Mouse (Mus musculus): ENCODE measurements around the gene Knl1. TPM values are rescaled to one million over a fixed set of nuclear protein-coding genes. Genes with fewer than 3 reads are reported as not detected.
A peak's percentile ranks its signal among the peaks of the same experiment; 100 is the strongest.

The Knl1 gene
- total and polyA plus RNA-seq, 3 experiments: 14.1 to 183 (median 85.0) TPM

DNA sequence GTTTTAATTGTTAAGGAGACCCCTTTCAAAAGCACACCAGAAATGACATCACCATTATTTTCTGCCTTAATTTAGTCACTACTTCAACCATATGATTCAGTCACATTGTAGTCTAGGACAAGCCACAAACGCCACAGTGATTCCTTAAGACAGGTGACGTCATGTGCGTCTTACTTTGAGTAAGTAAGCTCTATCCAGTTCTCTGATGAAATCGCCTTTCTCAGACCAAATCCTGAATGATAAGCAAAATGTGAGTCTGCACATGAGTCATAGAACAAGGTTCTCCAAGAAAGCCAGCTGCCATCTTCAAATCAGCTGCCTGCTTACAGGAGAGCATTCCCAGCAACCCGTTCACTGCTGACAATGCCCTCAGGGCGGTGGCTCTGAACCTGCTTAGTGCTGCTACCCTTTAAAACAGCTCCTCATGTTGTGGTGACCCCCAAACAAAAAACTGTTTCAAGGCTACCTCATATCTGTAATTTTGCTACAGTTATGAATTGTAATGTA, 23.7 kb upstream of the Knl1 start:
- Histone ChIP-seq H3K4me3 (ENCODE audit: low read depth, low read length) (no peak overlapping the region), H3K4me1 (ENCODE audit: insufficient read depth, low read depth, low read length) (peaks cover 45% of the 10 kb centered on the region), H3K9me3 (replicated peaks) (peaks cover 4% of the 10 kb centered on the region), H3K36me3 (replicated peaks) (peaks cover 76% of the 10 kb centered on the region), H3K27me3 (ENCODE audit: insufficient read depth, low read length) (no peaks in the 10 kb centered on the region)
- TF ChIP-seq TAL1 (conservative IDR thresholded peaks at IDR 0.05; ENCODE audit: low read depth, low read length): no peak
- TF ChIP-seq CTCF (IDR thresholded peaks at IDR 0.05; ENCODE audit: low read depth, low read length): no peak
- no peak for TF ChIP-seq POLR2AphosphoS5 (IDR thresholded peaks at IDR 0.05; ENCODE audit: insufficient replicate concordance, low read depth, low read length)
- TF ChIP-seq GATA1 (IDR thresholded peaks at IDR 0.05; ENCODE audit: borderline replicate concordance, low read length): no peak
- no peak for TF ChIP-seq GATA2 (IDR thresholded peaks at IDR 0.05; ENCODE audit: borderline replicate concordance, low read depth, low read length)
- ATAC-seq (ENCODE audit: extremely low read depth, insufficient number of reproducible peaks, low FRiP score, poor library complexity, severe bottlenecking) (no peak), DNase-seq (ENCODE audit: low spot score) (no peak)

DNA sequence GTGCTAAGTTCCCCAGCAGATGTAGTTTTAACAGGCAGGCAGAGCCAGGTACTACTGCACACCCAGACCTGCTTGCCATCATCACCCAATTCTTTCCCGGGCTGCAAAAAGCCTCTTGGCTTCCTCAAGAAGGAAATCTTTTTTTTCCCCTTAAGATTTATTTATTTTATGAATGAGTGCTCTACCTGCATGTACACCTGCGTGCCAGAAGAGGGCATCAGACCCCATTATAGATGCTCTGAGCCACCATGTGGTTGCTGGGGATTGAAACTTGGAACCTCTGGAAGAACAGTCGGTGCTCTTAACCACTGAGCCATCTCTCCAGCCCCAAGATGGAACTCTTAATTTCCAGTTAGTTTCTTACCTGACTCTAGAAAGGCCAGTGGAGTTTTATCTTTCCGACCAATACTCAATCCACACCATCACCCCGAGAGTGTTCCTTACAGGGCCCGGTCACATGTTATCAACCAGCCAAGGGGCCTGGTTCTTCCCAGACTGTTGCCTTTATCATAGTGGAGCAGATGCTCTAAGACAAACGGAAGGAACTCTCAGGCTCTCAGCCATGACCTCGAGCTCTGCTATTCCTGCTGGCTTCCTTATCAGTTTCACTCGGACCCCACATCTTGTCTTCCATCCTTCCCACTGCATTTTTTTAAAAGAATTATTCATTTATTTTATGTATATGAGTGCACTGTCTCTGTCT, 22.2 kb upstream of the Knl1 start:
- DNase-seq (ENCODE audit: low spot score) (peak; percentile 59), ATAC-seq (ENCODE audit: extremely low read depth, insufficient number of reproducible peaks, low FRiP score, poor library complexity, severe bottlenecking) (peak; percentile 85)
- H3K27me3 ChIP-seq (ENCODE audit: insufficient read depth, low read length): no peaks in the 10 kb centered on the region
- H3K4me3 ChIP-seq (ENCODE audit: low read depth, low read length): no peak overlapping the region; the same call in 1 of the 2 replicates
- TF ChIP-seq TAL1 (conservative IDR thresholded peaks at IDR 0.05; ENCODE audit: low read depth, low read length): peak; percentile 90
- no peak for TF ChIP-seq CTCF (IDR thresholded peaks at IDR 0.05; ENCODE audit: low read depth, low read length)
- H3K9me3 ChIP-seq (replicated peaks): no peaks in the 10 kb centered on the region
- H3K36me3 ChIP-seq (replicated peaks): peaks cover 61% of the 10 kb centered on the region
- peaks cover 53% of the 10 kb centered on the region for H3K4me1 ChIP-seq (ENCODE audit: insufficient read depth, low read depth, low read length)

DNA sequence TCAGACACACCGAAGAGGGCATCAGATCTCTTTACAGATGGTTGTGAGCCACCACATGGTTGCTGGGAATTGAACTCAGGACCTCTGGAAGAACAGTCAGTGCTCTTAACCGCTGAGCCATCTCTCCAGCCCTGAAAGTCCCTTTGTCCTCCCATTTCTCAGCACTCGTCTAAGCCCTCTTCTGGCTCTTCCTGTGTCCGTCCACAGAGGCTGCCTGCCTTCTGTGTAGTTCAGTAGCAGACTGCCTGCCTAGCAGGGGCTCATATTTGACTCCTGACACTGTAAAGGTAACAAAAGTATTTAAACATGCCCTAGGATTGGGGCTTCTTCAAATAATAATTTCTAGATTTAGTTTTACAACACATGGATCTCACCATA, 21.7 kb upstream of the Knl1 start:
- Histone ChIP-seq H3K4me3 (ENCODE audit: low read depth, low read length) (peak overlapping the region; percentile 9; the same call in 1 of the 2 replicates), H3K9me3 (replicated peaks) (no peaks in the 10 kb centered on the region), H3K27me3 (ENCODE audit: insufficient read depth, low read length) (no peaks in the 10 kb centered on the region), H3K4me1 (ENCODE audit: insufficient read depth, low read depth, low read length) (peaks cover 54% of the 10 kb centered on the region), H3K36me3 (replicated peaks) (peaks cover 56% of the 10 kb centered on the region)
- ATAC-seq (ENCODE audit: extremely low read depth, insufficient number of reproducible peaks, low FRiP score, poor library complexity, severe bottlenecking) (no peak), DNase-seq (ENCODE audit: low spot score) (no peak)
- TF ChIP-seq POLR2AphosphoS5 (IDR thresholded peaks at IDR 0.05; ENCODE audit: insufficient replicate concordance, low read depth, low read length) (no peak), TAL1 (conservative IDR thresholded peaks at IDR 0.05; ENCODE audit: low read depth, low read length) (no peak), GATA2 (IDR thresholded peaks at IDR 0.05; ENCODE audit: borderline replicate concordance, low read depth, low read length) (no peak), CTCF (IDR thresholded peaks at IDR 0.05; ENCODE audit: low read depth, low read length) (no peak), GATA1 (IDR thresholded peaks at IDR 0.05; ENCODE audit: borderline replicate concordance, low read length) (no peak)

DNA sequence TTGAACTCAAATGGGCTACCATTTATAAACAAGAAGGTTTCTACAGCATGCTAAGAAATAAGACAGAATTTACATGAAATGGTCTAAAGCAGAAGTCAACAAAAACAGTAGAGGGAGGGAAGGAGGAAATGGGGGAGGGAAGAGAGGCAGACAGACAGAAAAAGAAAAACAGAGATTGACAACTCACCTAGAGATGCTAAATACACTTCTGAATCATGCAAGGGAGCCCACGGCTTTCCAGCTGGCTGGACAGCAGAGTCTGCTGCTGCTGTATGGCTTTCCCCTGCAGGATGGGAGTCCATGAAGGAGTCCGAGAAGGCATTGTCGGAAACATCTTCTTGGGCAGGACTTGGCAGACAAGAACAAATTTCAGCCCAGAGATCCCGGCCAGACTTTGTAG, 20.0 kb upstream of the Knl1 start:
- DNase-seq (ENCODE audit: low spot score) (no peak), ATAC-seq (ENCODE audit: extremely low read depth, insufficient number of reproducible peaks, low FRiP score, poor library complexity, severe bottlenecking) (no peak)
- no peak for TF ChIP-seq CTCF (IDR thresholded peaks at IDR 0.05; ENCODE audit: low read depth, low read length)
- no peak for TF ChIP-seq POLR2AphosphoS5 (IDR thresholded peaks at IDR 0.05; ENCODE audit: insufficient replicate concordance, low read depth, low read length)
- TF ChIP-seq GATA1 (IDR thresholded peaks at IDR 0.05; ENCODE audit: borderline replicate concordance, low read length): no peak
- TF ChIP-seq GATA2 (IDR thresholded peaks at IDR 0.05; ENCODE audit: borderline replicate concordance, low read depth, low read length): no peak
- TF ChIP-seq TAL1 (conservative IDR thresholded peaks at IDR 0.05; ENCODE audit: low read depth, low read length): no peak
- Histone ChIP-seq H3K27me3 (ENCODE audit: insufficient read depth, low read length) (no peaks in the 10 kb centered on the region), H3K9me3 (replicated peaks) (no peaks in the 10 kb centered on the region), H3K4me3 (ENCODE audit: low read depth, low read length) (no peak overlapping the region; the same call in 1 of the 2 replicates), H3K36me3 (replicated peaks) (peaks cover 39% of the 10 kb centered on the region), H3K4me1 (ENCODE audit: insufficient read depth, low read depth, low read length) (peaks cover 56% of the 10 kb centered on the region)

DNA sequence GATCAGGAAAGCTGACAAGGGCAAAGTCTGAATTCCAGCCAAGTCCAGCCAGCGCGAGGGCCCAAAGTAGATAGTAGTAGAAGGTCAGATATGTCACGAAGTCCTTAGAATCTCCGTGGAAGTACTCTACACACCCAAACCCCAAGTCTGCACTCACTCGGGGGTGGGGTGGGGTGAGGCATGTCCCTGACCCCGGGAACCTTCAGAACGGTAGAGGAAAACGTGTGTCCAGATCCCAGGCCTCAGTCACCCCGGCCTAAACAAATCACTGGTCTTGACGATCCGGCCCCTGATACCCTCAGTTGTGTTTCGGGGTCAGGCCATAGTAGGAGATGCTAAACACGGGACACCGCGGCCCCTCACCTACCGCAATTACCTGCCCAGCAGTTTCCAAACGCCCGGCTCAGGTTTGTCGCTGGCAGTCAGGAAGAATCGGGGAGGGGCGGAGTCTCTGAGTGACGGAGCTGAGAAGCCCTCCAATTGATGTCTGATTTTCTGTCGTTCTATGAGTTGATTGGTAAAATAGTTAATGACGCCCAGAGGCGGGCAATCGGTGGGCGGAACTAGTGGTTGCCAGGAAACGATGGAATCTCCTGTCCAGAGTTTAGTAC, 17.9 kb upstream of the Knl1 start, which contains the start of gene Ccdc32:
Ccdc32 (minus strand) TSS at position 453 of the 611 bp plus-strand sequence.
- DNase-seq (ENCODE audit: low spot score) (peak; percentile 92), ATAC-seq (ENCODE audit: extremely low read depth, insufficient number of reproducible peaks, low FRiP score, poor library complexity, severe bottlenecking) (peak; percentile 89)
- Histone ChIP-seq H3K36me3 (replicated peaks) (peaks cover 22% of the 10 kb centered on the region), H3K4me1 (ENCODE audit: insufficient read depth, low read depth, low read length) (peaks cover 56% of the 10 kb centered on the region), H3K27me3 (ENCODE audit: insufficient read depth, low read length) (no peaks in the 10 kb centered on the region), H3K4me3 (ENCODE audit: low read depth, low read length) (peak within 1 kb of the TSS; percentile 79), H3K9me3 (replicated peaks) (no peaks in the 10 kb centered on the region)
- TF ChIP-seq CTCF (IDR thresholded peaks at IDR 0.05; ENCODE audit: low read depth, low read length) (no peak), POLR2AphosphoS5 (IDR thresholded peaks at IDR 0.05; ENCODE audit: insufficient replicate concordance, low read depth, low read length) (no peak), GATA1 (IDR thresholded peaks at IDR 0.05; ENCODE audit: borderline replicate concordance, low read length) (no peak), TAL1 (conservative IDR thresholded peaks at IDR 0.05; ENCODE audit: low read depth, low read length) (no peak), GATA2 (IDR thresholded peaks at IDR 0.05; ENCODE audit: borderline replicate concordance, low read depth, low read length) (no peak)

DNA sequence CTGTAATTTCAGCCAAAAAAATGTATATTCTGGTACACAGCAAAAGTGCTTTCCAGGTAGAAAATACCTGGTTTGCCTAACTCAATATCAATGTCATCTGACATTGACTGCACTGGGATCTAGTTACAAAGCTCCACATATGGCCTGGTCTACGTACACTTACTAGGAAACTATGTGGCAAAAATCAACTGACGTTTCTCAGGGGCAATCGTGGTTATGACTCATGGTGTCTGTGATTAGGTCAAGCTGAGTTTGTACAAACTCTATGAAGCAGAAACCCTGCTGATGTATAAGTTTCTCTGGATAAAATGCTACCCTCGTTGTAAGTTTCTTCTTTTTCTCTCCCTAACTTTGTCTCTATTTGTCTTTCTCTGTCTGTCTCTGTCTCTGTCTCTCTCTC, 14.7 kb upstream of the Knl1 start:
- no peak for DNase-seq (ENCODE audit: low spot score)
- H3K4me1 ChIP-seq (ENCODE audit: insufficient read depth, low read depth, low read length): peaks cover 45% of the 10 kb centered on the region
- ATAC-seq (ENCODE audit: extremely low read depth, insufficient number of reproducible peaks, low FRiP score, poor library complexity, severe bottlenecking): no peak

More for the DNA sequence above, 14.7 kb upstream of the Knl1 start:
- no peaks in the 10 kb centered on the region for H3K27me3 ChIP-seq (ENCODE audit: insufficient read depth, low read length)
- H3K36me3 ChIP-seq (replicated peaks): peaks cover 8% of the 10 kb centered on the region
- H3K9me3 ChIP-seq (replicated peaks): no peaks in the 10 kb centered on the region
- H3K4me3 ChIP-seq (ENCODE audit: low read depth, low read length): no peak overlapping the region
- no peak for TF ChIP-seq GATA2 (IDR thresholded peaks at IDR 0.05; ENCODE audit: borderline replicate concordance, low read depth, low read length)
- TF ChIP-seq POLR2AphosphoS5 (IDR thresholded peaks at IDR 0.05; ENCODE audit: insufficient replicate concordance, low read depth, low read length): no peak
- no peak for TF ChIP-seq GATA1 (IDR thresholded peaks at IDR 0.05; ENCODE audit: borderline replicate concordance, low read length)
- no peak for TF ChIP-seq CTCF (IDR thresholded peaks at IDR 0.05; ENCODE audit: low read depth, low read length)
- no peak for TF ChIP-seq TAL1 (conservative IDR thresholded peaks at IDR 0.05; ENCODE audit: low read depth, low read length)

Measured in G1E (cell line).